Mouse (Mus musculus): Measurements from ENCODE around the gene Sufu. TPM values are rescaled to one million over a fixed set of nuclear protein-coding genes. Genes with fewer than 3 reads are reported as not detected.

Gene Sufu
- total and polyA plus RNA-seq, 3 experiments: 8.7 to 11.0 (median 10.6) TPM

DNA sequence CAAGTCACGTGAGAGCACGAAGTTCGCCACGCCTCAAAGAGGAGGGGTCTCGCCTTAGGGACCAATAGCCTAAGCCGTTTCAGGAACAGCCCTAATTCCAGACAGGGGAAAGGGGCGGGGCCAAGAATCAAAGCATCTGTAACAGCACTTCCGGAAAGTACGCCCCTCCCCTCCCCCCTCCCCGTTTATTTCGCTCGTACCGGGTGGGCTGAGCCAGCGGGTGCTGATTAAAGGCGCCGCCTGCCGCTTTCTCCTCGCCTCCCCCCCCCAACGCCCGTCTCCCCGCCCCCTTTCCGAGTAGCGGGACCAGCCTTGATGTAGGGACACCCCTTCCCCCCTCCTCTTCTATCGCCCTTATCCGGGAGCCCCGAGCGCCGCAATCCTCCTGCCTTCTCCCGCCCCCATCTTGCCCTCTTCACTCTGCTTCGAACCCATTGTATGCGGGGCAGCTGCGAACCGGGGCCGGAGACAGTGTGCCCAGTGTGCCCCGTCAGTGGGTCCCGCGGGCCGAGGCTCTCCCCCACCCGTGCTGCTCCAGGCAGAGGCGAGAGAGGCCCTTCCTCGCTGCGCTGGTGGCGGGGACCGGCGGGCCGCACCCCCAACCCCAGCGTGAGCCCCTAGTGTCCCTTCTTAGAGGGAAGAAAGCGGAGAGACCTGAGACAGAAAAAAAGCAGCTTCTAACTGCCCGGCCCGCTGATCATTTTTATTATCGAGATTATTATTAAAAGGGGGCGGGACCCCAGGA is 103.3 kb downstream of the Sufu start:
- peaks cover 5% of the 10 kb centered on the region; the same call in 1 of the 2 replicates for H3K36me3 ChIP-seq (ENCODE audit: control insufficient read depth, insufficient read depth, low read length)
- peak overlapping the region; percentile 97 for H3K4me3 ChIP-seq
- peak overlapping the region; percentile 99 for H3K27ac ChIP-seq
- no peaks in the 10 kb centered on the region for H3K79me2 ChIP-seq (replicated peaks; ENCODE audit: control insufficient read depth, insufficient read depth, low read length)
- intact Hi-C loops (cut with DNase I): loop anchor here (1.0 to 5.0 kb wide), 4 partner anchors 15 to 103 kb away; partner anchors contain the start of genes Actr1a, Arl3, Sfxn2 and Sufu
- peaks cover 3% of the 10 kb centered on the region for H3K4me1 ChIP-seq (ENCODE audit: control insufficient read depth, insufficient read depth, low read length)
- peak overlapping the region; percentile 89 for H3K9ac ChIP-seq (ENCODE audit: low read depth, low read length)
- no peaks in the 10 kb centered on the region for H3K27me3 ChIP-seq (ENCODE audit: control insufficient read depth, insufficient read depth, low read length)
- TF ChIP-seq CTCF (IDR thresholded peaks at IDR 0.05): no peak
- 0 out of 2 replicates have a peak, but pooled peaks have one; percentile 61 for TF ChIP-seq POLR2A (IDR thresholded peaks at IDR 0.05; ENCODE audit: insufficient read depth, low read depth, low read length)
- WGBS: under 1% methylated on average over 43 of the region's 52 CpGs
- peak; percentile 92 to 98 for DNase-seq

GRCm38 (mm10) chr19:46500581-46501341 is 104.1 kb downstream of the Sufu start:
- Histone ChIP-seq H3K36me3 (ENCODE audit: control insufficient read depth, insufficient read depth, low read length) (peaks cover 10% of the 10 kb centered on the region), H3K79me2 (replicated peaks; ENCODE audit: control insufficient read depth, insufficient read depth, low read length) (peaks cover 2% of the 10 kb centered on the region), H3K4me3 (peak overlapping the region; percentile 97), H3K9ac (ENCODE audit: low read depth, low read length) (peak overlapping the region; percentile 94), H3K4me1 (ENCODE audit: control insufficient read depth, insufficient read depth, low read length) (peaks cover 9% of the 10 kb centered on the region), H3K27ac (peak overlapping the region; percentile 99), H3K27me3 (ENCODE audit: control insufficient read depth, insufficient read depth, low read length) (no peaks in the 10 kb centered on the region)
- intact Hi-C loops (cut with DNase I): loop anchor here (5.0 kb wide), 2 partner anchors 72 to 103 kb away; partner anchors contain the start of genes Actr1a, Arl3, Sfxn2 and Sufu
- WGBS: under 1% methylated on average over 40 of the region's 50 CpGs
- peak in 1 of 2 experiments; percentile 80 for DNase-seq
- TF ChIP-seq POLR2A (IDR thresholded peaks at IDR 0.05; ENCODE audit: insufficient read depth, low read depth, low read length) (0 out of 2 replicates have a peak, but pooled peaks have one; percentile 10), CTCF (IDR thresholded peaks at IDR 0.05) (no peak)

GRCm38 (mm10) chr19:46501401-46502068 is 104.8 kb downstream of the Sufu start, which contains the start of gene Trim8:
TSS of gene Trim8 (plus strand) at chr19:46501702.
- Histone ChIP-seq H3K4me1 (ENCODE audit: control insufficient read depth, insufficient read depth, low read length) (peaks cover 13% of the 10 kb centered on the region), H3K27me3 (ENCODE audit: control insufficient read depth, insufficient read depth, low read length) (no peaks in the 10 kb centered on the region), H3K9ac (ENCODE audit: low read depth, low read length) (peak within 1 kb of the TSS; percentile 100), H3K27ac (peak within 1 kb of the TSS; percentile 99), H3K36me3 (ENCODE audit: control insufficient read depth, insufficient read depth, low read length) (peaks cover 13% of the 10 kb centered on the region), H3K4me3 (peak within 1 kb of the TSS; percentile 97), H3K79me2 (replicated peaks; ENCODE audit: control insufficient read depth, insufficient read depth, low read length) (peaks cover 3% of the 10 kb centered on the region)
- WGBS: under 1% methylated on average over 56 of the region's 64 CpGs
- TF ChIP-seq POLR2A (IDR thresholded peaks at IDR 0.05; ENCODE audit: insufficient read depth, low read depth, low read length): peak; percentile 72; the same call in 1 of the 2 replicates
- no peak for TF ChIP-seq CTCF (IDR thresholded peaks at IDR 0.05)
- TF ChIP-seq EP300 (IDR thresholded peaks at IDR 0.05; ENCODE audit: insufficient read depth, low read depth, low read length): 0 out of 2 replicates have a peak, but pooled peaks have one; percentile 37
- intact Hi-C loops (cut with DNase I): loop anchor here (1.0 to 5.0 kb wide), 4 partner anchors 23 to 104 kb away; partner anchors contain the start of genes Actr1a, Arl3, Sfxn2 and Sufu
- DNase-seq: peak; percentile 90 to 92

DNA sequence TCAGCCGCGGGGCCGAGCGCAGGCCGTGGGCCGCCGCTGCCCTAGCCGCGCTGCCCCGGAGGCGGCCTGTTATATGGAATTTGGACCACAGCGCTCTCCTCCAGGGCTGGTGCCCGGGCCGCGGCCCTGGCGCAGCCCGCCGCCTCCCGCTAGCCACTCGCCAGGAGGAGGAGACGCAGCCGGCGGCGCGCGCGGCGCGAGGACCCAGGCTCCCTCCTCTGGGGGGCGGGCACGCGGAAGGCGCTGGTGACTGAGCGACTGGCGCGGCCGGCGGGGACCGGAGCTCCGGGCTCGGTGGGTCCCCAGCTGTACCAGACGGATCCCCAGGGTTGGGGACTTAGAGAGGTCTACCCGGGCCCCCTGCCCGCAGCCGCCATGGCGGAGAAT is 105.4 kb downstream of the Sufu start:
- Histone ChIP-seq H3K27ac (peak overlapping the region; percentile 99), H3K4me3 (peak overlapping the region; percentile 97), H3K27me3 (ENCODE audit: control insufficient read depth, insufficient read depth, low read length) (no peaks in the 10 kb centered on the region), H3K36me3 (ENCODE audit: control insufficient read depth, insufficient read depth, low read length) (peaks cover 18% of the 10 kb centered on the region), H3K79me2 (replicated peaks; ENCODE audit: control insufficient read depth, insufficient read depth, low read length) (peaks cover 6% of the 10 kb centered on the region), H3K4me1 (ENCODE audit: control insufficient read depth, insufficient read depth, low read length) (peaks cover 17% of the 10 kb centered on the region), H3K9ac (ENCODE audit: low read depth, low read length) (peak overlapping the region; percentile 100)
- under 1% methylated on average over 45 of the region's 46 CpGs for WGBS
- TF ChIP-seq POLR2A (IDR thresholded peaks at IDR 0.05; ENCODE audit: insufficient read depth, low read depth, low read length) (0 out of 2 replicates have a peak, but pooled peaks have one; percentile 27), CTCF (IDR thresholded peaks at IDR 0.05) (peak; percentile 6; the same call in 1 of the 2 replicates), EP300 (IDR thresholded peaks at IDR 0.05; ENCODE audit: insufficient read depth, low read depth, low read length) (no peak)
- intact Hi-C loops (cut with DNase I): loop anchor here (1.0 to 5.0 kb wide), 4 partner anchors 24 to 105 kb away; partner anchors contain the start of genes Actr1a, Arl3, Sfxn2 and Sufu
- DNase-seq: peak; percentile 90

GRCm38 (mm10) chr19:46502471-46503166 is 105.9 kb downstream of the Sufu start:
- intact Hi-C loops (cut with DNase I): loop anchor here (1.0 to 5.0 kb wide), 4 partner anchors 24 to 105 kb away; partner anchors contain the start of genes Actr1a, Arl3, Sfxn2 and Sufu
- TF ChIP-seq EP300 (IDR thresholded peaks at IDR 0.05; ENCODE audit: insufficient read depth, low read depth, low read length) (0 out of 2 replicates have a peak, but pooled peaks have one; percentile 7), POLR2A (IDR thresholded peaks at IDR 0.05; ENCODE audit: insufficient read depth, low read depth, low read length) (peak; percentile 54; the same call in 1 of the 2 replicates), CTCF (IDR thresholded peaks at IDR 0.05) (peak; percentile 71)
- peak overlapping the region; percentile 97 for H3K4me3 ChIP-seq
- H3K79me2 ChIP-seq (replicated peaks; ENCODE audit: control insufficient read depth, insufficient read depth, low read length): peaks cover 7% of the 10 kb centered on the region
- H3K4me1 ChIP-seq (ENCODE audit: control insufficient read depth, insufficient read depth, low read length): peaks cover 18% of the 10 kb centered on the region
- H3K27me3 ChIP-seq (ENCODE audit: control insufficient read depth, insufficient read depth, low read length): no peaks in the 10 kb centered on the region
- H3K9ac ChIP-seq (ENCODE audit: low read depth, low read length): peak overlapping the region; percentile 100
- peak; percentile 86 to 87 for DNase-seq
- H3K36me3 ChIP-seq (ENCODE audit: control insufficient read depth, insufficient read depth, low read length): peaks cover 23% of the 10 kb centered on the region
- H3K27ac ChIP-seq: peak overlapping the region; percentile 99
- WGBS: under 1% methylated on average over 53 of the region's 53 CpGs

All from heart, adult 2 months (tissue).